Mouse (Mus musculus): ENCODE results near the gene Frmd8. TPM values are rescaled to one million over a fixed set of nuclear protein-coding genes. Genes with fewer than 3 reads are reported as not detected.
A peak's percentile ranks its signal among the peaks of the same experiment; 100 is the strongest.

The Frmd8 gene
- 26.9 and 28.0 TPM in 2 replicates for polyA plus RNA-seq (2015; fragmentation: Nextera tagmentation; extraction: Ambion mirVana)

DNA sequence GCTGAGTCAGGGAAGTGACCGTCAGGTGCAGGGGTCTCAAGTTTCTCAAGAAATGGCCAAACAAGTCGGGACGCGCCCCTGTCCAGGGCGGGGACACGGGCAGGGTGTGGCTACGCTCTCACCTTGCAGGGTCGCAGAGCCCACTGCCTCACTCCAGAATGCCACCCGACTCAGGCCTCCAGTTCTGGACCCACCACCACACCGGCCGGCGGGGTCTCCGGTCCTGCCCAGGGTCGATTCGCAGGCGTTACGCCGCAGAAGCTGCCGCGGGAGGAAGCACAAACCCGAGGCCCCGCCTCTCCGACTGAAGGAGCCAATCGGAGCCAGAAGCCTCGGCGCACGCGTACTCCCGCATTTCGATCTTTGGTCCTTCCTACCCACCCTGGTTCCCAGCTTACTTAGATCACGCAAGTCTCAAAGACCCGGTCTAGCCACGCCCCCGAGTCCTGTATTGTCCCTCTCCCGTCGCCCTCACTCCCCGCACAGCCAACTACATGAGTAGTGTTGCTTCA, at the start of gene Frmd8:
Gene Frmd8 (minus strand): TSS at position 306 of the 512 bp plus-strand sequence.
- Histone ChIP-seq H3K4me2 (replicated peaks) (peak within 1 kb of the TSS; percentile 73), H3K36me3 (0 out of 2 replicates have a peak, but pooled peaks cover 7% of the 10 kb centered on the region), H3K9ac (peak within 1 kb of the TSS; percentile 82), H3K27me3 (replicated peaks) (no peaks in the 10 kb centered on the region), H3K4me1 (replicated peaks) (peaks cover 45% of the 10 kb centered on the region), H3K27ac (peak within 1 kb of the TSS; percentile 59; the same call in 1 of the 2 replicates), H3K9me3 (no peaks in the 10 kb centered on the region), H3K4me3 (replicated peaks) (peak within 1 kb of the TSS; percentile 79)
- peak; percentile 90 for ATAC-seq
- 0% methylated on average over 37 of the region's 37 CpGs for WGBS

DNA sequence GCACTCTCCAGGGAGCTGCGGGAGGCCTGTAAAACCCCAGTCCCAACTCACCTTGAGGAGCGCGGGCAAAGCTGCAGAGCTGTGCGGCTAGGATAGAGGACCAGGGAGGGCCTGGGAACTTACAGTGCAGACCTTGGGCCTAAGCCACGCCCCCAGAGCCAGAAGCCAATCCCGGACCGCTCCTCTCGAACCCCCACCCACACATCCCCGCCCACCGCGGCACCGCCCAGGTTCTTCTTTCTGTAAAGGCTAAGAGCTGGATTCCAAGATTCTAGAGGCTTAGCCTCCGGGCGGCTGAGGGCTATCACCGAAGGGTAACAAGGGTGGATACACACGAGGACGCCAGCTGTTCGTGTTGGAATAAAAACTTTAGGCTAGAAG, 49.6 kb upstream of the Frmd8 start, which contains the start of gene Cdc42ep2:
Gene Cdc42ep2 (minus strand): TSS at position 104 of the 381 bp plus-strand sequence.
- Histone ChIP-seq H3K9me3 (no peaks in the 10 kb centered on the region), H3K4me2 (replicated peaks) (peak within 1 kb of the TSS; percentile 89), H3K4me3 (replicated peaks) (peak within 1 kb of the TSS; percentile 51), H3K36me3 (no peaks in the 10 kb centered on the region), H3K9ac (peak within 1 kb of the TSS; percentile 51), H3K4me1 (replicated peaks) (peaks cover 39% of the 10 kb centered on the region), H3K27ac (peak within 1 kb of the TSS; percentile 92), H3K27me3 (replicated peaks) (no peaks in the 10 kb centered on the region)
- WGBS = 0% methylated on average over 18 of the region's 18 CpGs
- ATAC-seq = peak; percentile 94

DNA sequence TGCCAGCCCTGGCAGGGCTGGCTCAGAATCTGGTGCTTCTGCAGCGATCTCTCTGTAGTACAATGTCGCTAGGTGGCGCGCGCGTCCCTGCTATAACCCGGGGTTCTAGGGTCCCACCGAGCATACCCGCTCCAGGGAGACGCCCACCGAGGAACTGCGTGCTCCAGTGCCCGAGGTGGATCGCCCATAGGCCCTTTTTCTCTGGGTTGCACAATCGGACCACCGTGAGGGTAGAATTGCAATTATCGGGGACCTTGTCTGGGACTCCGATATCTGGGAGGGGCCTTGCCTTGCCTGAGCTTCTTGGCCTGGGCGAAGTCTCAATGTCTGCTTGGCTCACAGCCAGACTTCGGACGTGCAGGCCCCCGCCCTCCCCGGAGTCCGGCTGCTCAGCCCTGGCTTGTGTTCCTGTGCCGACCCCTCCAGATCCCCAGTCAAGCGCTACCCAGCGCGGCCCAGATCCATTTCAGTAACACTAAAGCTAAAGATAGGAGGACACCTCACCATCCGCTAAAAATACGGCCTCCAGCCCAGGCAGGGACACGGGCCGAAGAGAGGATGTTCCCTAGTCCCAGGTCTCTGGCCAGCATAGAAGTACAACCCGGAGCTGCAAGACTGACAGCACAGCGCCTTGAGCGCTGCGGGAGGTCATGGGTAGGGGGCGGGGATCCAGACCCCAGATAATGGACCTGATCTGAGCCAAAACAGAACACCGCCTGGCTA, 49.1 kb upstream of the Frmd8 start:
- peaks cover 34% of the 10 kb centered on the region for H3K4me1 ChIP-seq (replicated peaks)
- no peaks in the 10 kb centered on the region for H3K9me3 ChIP-seq
- peak overlapping the region; percentile 51 for H3K9ac ChIP-seq
- peak overlapping the region; percentile 51 for H3K4me3 ChIP-seq (replicated peaks)
- no peaks in the 10 kb centered on the region for H3K36me3 ChIP-seq
- peak overlapping the region; percentile 89 for H3K4me2 ChIP-seq (replicated peaks)
- under 1% methylated on average over 38 of the region's 38 CpGs for WGBS
- no peaks in the 10 kb centered on the region for H3K27me3 ChIP-seq (replicated peaks)
- peak overlapping the region; percentile 92 for H3K27ac ChIP-seq
- ATAC-seq = peak; percentile 83

DNA sequence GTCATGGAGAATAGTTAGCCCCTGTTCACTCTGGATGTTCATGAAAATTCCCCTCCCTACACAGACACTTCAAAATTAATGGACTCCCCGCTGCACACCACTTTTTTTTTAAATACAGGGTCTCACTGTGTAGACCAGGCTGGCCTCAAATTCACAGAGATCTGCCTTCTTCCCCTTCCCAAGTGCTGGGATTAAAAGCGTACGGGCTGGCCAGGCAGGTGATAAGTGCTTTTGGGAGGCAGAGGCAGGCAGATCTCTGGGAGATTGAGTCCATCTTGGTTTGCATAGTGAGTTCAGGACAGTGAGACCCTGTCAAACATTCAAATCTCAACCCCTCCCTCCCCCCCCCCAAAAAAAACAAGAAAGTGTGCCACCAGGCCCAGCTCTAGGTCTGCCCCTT, 47.9 kb upstream of the Frmd8 start:
- Histone ChIP-seq H3K36me3 (peaks cover 3% of the 10 kb centered on the region; the same call in 1 of the 2 replicates), H3K4me3 (replicated peaks) (no peak overlapping the region), H3K9me3 (no peaks in the 10 kb centered on the region), H3K27me3 (replicated peaks) (no peaks in the 10 kb centered on the region), H3K27ac (no peak overlapping the region), H3K9ac (no peak overlapping the region), H3K4me1 (replicated peaks) (peaks cover 24% of the 10 kb centered on the region), H3K4me2 (replicated peaks) (peak overlapping the region; percentile 48)
- ATAC-seq = no peak
- 88% methylated on average over 3 of the region's 3 CpGs for WGBS

DNA sequence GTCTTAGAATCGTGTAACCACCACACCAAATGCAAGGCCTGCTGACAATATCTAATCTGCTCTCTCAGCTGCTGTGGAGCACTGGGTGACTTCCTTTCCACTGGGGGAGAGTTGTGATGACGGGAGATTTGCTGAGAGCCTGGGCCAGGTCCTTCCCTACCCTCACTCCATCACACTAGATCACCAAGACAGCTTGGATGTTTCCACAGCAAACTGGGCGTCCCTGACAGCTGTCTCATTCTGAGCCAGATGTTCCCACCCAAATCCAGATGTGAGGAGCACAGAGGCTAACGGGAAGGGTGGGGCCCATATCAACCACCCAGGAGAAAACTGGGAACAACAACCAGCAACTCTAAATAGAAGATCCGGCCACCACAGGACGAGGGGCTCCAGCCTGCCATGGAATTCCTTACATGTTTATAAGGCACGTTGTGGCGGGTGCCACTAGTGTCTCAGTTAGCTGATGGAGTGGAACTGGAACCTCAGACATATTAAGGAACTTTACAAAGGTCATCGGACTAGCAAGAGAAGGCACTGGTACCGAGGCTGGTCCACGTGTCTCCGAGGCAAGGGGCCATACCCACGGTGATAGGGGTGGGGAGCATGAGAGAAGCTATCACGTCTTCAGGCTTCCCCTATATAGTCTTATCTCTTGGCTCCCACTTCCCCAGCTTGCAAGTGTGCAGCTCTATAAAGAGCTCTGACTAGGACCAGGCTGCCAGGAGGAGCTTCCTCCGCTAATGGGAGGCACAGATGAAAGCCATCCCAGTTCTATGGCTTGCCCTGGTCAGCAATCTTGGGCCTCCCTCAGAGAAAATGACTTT, 47.3 kb upstream of the Frmd8 start:
- Histone ChIP-seq H3K9me3 (no peaks in the 10 kb centered on the region), H3K36me3 (peaks cover 9% of the 10 kb centered on the region; the same call in 1 of the 2 replicates), H3K4me2 (replicated peaks) (peak overlapping the region; percentile 48), H3K27ac (no peak overlapping the region), H3K9ac (0 out of 2 replicates have a peak overlapping the region, but pooled peaks have one; percentile 45), H3K4me1 (replicated peaks) (peaks cover 24% of the 10 kb centered on the region), H3K4me3 (replicated peaks) (no peak overlapping the region; the same call in 1 of the 2 replicates), H3K27me3 (replicated peaks) (no peaks in the 10 kb centered on the region)
- 68% methylated on average over 15 of the region's 15 CpGs for WGBS
- ATAC-seq = no peak

DNA sequence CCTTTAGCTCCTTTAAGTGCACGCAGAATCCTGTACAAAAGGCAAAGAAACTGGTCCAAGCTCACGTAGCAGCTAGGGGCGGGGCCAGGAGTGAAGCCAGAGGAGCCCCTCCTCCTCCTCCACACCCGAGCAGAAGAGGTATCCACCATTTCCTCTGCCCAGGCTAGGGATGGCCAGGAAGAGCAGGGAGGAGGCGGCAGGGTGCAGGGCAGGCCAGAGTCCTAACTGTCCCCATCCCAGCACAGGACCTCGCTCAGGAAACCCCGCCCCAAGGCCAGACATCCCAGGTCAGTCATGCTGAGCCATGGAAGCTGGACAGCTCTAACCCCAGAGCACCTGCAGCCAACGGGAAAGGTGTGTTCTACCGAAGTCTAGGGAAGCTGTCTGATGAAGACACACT, 46.6 kb upstream of the Frmd8 start:
- Histone ChIP-seq H3K4me3 (replicated peaks) (no peak overlapping the region; the same call in 1 of the 2 replicates), H3K27ac (no peak overlapping the region), H3K27me3 (replicated peaks) (no peaks in the 10 kb centered on the region), H3K4me1 (replicated peaks) (peaks cover 24% of the 10 kb centered on the region), H3K36me3 (peaks cover 14% of the 10 kb centered on the region; the same call in 1 of the 2 replicates), H3K4me2 (replicated peaks) (peak overlapping the region; percentile 48), H3K9ac (peak overlapping the region; percentile 45; the same call in 1 of the 2 replicates), H3K9me3 (no peaks in the 10 kb centered on the region)
- ATAC-seq = no peak
- WGBS = 19% methylated on average over 9 of the region's 9 CpGs

DNA sequence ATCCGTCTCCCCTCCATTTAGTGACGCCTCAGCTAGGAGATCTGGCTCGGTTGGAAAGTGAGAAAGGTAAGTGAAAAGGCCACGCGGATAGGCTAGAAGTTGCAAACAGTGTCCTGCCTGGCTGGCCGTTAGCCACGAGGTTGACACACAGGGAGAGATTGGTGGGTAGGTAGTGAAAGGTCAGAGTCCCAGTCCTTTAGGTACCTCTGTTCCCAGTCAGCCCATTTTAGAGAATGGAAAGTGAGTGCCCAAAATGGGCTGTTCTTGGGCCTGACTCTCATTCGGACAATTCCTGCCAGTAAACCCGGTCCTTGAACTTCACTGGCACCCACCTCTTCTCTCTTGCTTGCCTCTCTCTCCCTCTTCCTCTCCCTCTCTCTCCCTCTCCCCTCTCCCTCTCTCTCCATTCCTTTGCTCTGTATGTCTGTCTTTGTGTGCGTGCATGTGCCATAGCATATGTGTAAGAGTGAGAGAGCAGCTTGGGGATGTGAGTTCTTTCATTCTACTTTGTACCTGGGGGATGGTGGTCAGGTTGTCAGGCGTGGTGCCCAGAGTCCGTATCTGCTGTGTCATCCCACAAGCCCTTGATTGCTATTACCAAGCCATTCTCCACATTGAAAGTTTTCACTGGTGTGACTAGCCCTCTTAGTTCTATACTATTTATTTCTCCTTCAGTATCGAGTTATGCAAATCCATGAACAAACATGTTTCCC, 38.1 kb upstream of the Frmd8 start, which contains the start of gene Dpf2:
Gene Dpf2 (minus strand): TSS at position 4 of the 713 bp plus-strand sequence.
- Histone ChIP-seq H3K27ac (peak within 1 kb of the TSS; percentile 81), H3K4me1 (replicated peaks) (peaks cover 23% of the 10 kb centered on the region), H3K36me3 (peaks cover 13% of the 10 kb centered on the region; the same call in 1 of the 2 replicates), H3K9ac (peak within 1 kb of the TSS; percentile 97), H3K4me2 (replicated peaks) (peak within 1 kb of the TSS; percentile 76), H3K9me3 (no peaks in the 10 kb centered on the region), H3K27me3 (replicated peaks) (no peaks in the 10 kb centered on the region), H3K4me3 (replicated peaks) (peak within 1 kb of the TSS; percentile 97)
- WGBS = 17% methylated on average over 13 of the region's 13 CpGs
- ATAC-seq = peak; percentile 77

DNA sequence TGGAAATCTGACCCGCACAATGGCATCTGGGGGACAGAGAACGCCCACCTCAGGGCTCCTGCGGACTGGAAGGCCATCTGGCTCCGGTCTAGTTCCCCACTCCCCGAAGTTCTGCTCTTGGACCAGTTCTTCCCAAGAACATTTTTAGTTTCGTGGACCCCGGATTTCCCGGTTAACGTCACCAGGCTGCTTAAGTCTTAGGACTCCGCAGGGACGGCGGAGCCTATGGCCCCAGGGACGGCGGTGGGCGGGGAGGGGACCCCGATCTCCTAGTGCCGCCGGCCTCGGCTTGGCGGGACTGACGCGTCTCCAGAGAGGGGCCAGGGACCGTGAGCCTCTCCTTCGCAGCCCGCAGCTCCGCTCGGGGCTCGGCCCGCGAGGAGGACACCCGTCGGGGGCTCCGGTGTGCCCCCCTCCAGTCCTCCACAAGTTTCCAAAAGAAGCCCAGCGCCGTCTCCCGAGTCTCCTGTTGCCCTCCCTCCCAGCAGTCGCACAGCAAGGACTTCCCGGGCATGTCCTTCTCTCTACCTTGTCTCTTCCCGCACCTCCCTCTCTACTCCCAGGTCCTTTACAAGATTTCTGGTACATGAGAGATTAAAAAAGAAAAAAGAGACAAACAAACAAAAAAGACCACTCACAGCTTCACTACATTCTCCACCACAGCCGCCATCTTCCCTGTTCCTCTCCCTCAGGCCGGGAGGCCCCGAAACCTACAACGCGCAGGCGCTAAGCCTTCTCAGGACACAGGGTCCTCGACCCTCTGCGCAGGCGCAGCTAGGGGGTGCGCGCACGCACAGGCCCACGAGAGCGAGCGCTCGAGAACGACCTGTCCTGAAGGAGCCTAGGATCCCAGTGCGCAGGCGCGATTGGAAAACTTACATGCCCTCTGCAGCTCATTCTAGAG, 37.3 kb upstream of the Frmd8 start:
- no peaks in the 10 kb centered on the region for H3K9me3 ChIP-seq
- H3K4me2 ChIP-seq (replicated peaks) = peak overlapping the region; percentile 76
- no peaks in the 10 kb centered on the region for H3K27me3 ChIP-seq (replicated peaks)
- peaks cover 23% of the 10 kb centered on the region for H3K4me1 ChIP-seq (replicated peaks)
- H3K9ac ChIP-seq = peak overlapping the region; percentile 97
- WGBS = under 1% methylated on average over 59 of the region's 59 CpGs
- ATAC-seq = peak; percentile 96
- peak overlapping the region; percentile 97 for H3K4me3 ChIP-seq (replicated peaks)
- peak overlapping the region; percentile 81 for H3K27ac ChIP-seq
- peaks cover 5% of the 10 kb centered on the region; the same call in 1 of the 2 replicates for H3K36me3 ChIP-seq

DNA sequence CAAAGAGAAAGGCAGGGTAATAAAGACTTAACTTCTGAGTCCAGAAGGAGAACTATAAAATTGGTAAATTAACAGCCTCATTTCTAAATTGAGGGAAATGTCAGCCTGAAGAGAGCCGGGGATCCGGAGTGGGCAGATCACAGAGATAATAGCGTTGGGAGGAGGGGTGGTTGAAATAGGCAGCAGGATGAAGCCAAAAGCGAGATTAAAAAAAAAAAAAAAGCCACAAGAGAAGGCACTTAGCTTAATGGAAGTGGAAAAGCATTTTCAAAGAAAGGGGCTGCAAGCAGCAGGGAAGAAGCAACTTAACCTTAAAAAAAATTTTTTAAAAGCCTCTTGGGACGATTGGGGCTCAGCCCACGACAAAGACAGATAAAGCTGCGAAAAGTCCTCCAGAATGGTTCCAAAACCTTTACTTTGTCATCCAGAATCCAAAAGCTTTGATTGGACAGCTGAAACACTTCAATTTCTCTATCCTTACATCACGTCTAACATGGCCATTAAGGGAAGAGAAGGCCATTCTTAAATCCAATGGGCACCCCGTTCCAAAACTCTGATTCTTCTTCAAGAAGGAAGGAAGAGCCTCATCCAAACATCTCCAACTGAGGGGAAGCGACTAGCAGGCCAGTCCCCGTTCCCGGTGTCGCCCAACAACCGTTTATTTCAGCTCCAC, 36.5 kb upstream of the Frmd8 start:
- Histone ChIP-seq H3K27me3 (replicated peaks) (no peaks in the 10 kb centered on the region), H3K4me1 (replicated peaks) (peaks cover 23% of the 10 kb centered on the region), H3K9ac (peak overlapping the region; percentile 97), H3K4me3 (replicated peaks) (peak overlapping the region; percentile 97), H3K4me2 (replicated peaks) (peak overlapping the region; percentile 76), H3K36me3 (peaks cover 4% of the 10 kb centered on the region; the same call in 1 of the 2 replicates), H3K27ac (peak overlapping the region; percentile 81), H3K9me3 (no peaks in the 10 kb centered on the region)
- 5% methylated on average over 14 of the region's 14 CpGs for WGBS
- ATAC-seq = no peak

DNA sequence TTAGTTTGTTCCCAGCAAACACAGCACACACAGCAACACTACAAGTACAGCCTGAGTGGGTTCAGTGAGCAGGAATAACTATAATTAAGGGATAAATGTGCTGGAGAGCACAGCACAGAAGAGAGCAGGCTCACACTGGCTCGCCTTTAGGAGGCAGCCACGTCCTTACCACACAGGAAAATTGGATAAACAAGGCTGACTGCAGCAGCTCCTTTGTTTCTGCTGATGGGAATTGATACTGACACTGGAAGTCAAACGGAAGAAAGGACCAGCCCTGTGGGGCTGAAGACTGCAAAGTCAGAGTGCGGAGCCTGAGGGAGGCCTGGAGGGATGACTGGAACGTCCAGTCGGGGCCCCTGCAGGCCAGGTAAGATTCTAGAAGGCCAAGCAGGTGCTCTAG, 35.1 kb upstream of the Frmd8 start:
- H3K36me3 ChIP-seq = peaks cover 16% of the 10 kb centered on the region
- WGBS = 45% methylated on average over 6 of the region's 6 CpGs
- no peaks in the 10 kb centered on the region for H3K9me3 ChIP-seq
- peak overlapping the region; percentile 24; the same call in 1 of the 2 replicates for H3K9ac ChIP-seq
- peaks cover 23% of the 10 kb centered on the region for H3K4me1 ChIP-seq (replicated peaks)
- 0 out of 2 replicates have a peak overlapping the region, but pooled peaks have one; percentile 36 for H3K27ac ChIP-seq
- H3K27me3 ChIP-seq (replicated peaks) = no peaks in the 10 kb centered on the region
- no peak for ATAC-seq
- peak overlapping the region; percentile 11; the same call in 1 of the 2 replicates for H3K4me3 ChIP-seq (replicated peaks)
- H3K4me2 ChIP-seq (replicated peaks) = peak overlapping the region; percentile 76
